Mouse (Mus musculus): ENCODE measurements at regions not wholly inside any gene's neighbourhood (a gene's known extent, or its start where the extent isn't known, plus 50 kb on each side); places are given as distances from the start of the nearest gene placed in this dataset.

- no peaks in the 10 kb centered on the region for H3K4me1 ChIP-seq (replicated peaks)
- H3K36me3 ChIP-seq (replicated peaks) = no peaks in the 10 kb centered on the region
- no peak overlapping the region for H3K9ac ChIP-seq
- no peak overlapping the region for H3K4me3 ChIP-seq (replicated peaks)
- no peak overlapping the region for H3K27ac ChIP-seq (replicated peaks)
- no peak overlapping the region for H3K4me2 ChIP-seq
- no peak for ATAC-seq (ENCODE audit: insufficient read depth)
- H3K9me3 ChIP-seq (replicated peaks) = no peaks in the 10 kb centered on the region
- no peaks in the 10 kb centered on the region; the same call in none of the 2 replicates for H3K27me3 ChIP-seq
- WGBS (ENCODE audit: insufficient replicate concordance) = 27% methylated on average over 9 of the region's 9 CpGs
These were observed 57.9 kb upstream of the Rapgef5 start for GRCm38 (mm10) chr12:117458132-117459070.

GRCm38 (mm10) chr12:117459541-117459940 lies 56.7 kb upstream of the Rapgef5 start:
- ATAC-seq (ENCODE audit: insufficient read depth) = no peak
- Histone ChIP-seq H3K9me3 (replicated peaks) (no peaks in the 10 kb centered on the region), H3K36me3 (replicated peaks) (no peaks in the 10 kb centered on the region), H3K27ac (replicated peaks) (no peak overlapping the region), H3K4me3 (replicated peaks) (no peak overlapping the region), H3K27me3 (no peaks in the 10 kb centered on the region; the same call in none of the 2 replicates), H3K4me1 (replicated peaks) (no peaks in the 10 kb centered on the region), H3K9ac (no peak overlapping the region), H3K4me2 (no peak overlapping the region)
- 52% methylated on average over 4 of the region's 4 CpGs for WGBS (ENCODE audit: insufficient replicate concordance)

GRCm38 (mm10) chr12:117465206-117465605 lies 51.1 kb upstream of the Rapgef5 start:
- H3K9ac ChIP-seq = no peak overlapping the region
- 64% methylated on average over 3 of the region's 3 CpGs for WGBS (ENCODE audit: insufficient replicate concordance)
- no peaks in the 10 kb centered on the region for H3K4me1 ChIP-seq (replicated peaks)
- H3K27me3 ChIP-seq = no peaks in the 10 kb centered on the region; the same call in none of the 2 replicates
- no peak overlapping the region for H3K27ac ChIP-seq (replicated peaks)
- H3K9me3 ChIP-seq (replicated peaks) = no peaks in the 10 kb centered on the region
- H3K4me2 ChIP-seq = no peak overlapping the region
- ATAC-seq (ENCODE audit: insufficient read depth) = no peak
- H3K4me3 ChIP-seq (replicated peaks) = no peak overlapping the region
- H3K36me3 ChIP-seq (replicated peaks) = no peaks in the 10 kb centered on the region

- no peaks in the 10 kb centered on the region for H3K36me3 ChIP-seq (replicated peaks)
- no peaks in the 10 kb centered on the region; the same call in 1 of the 2 replicates for H3K27me3 ChIP-seq
- H3K9me3 ChIP-seq (replicated peaks) = no peaks in the 10 kb centered on the region
- H3K27ac ChIP-seq (replicated peaks) = no peak overlapping the region
- H3K4me1 ChIP-seq (replicated peaks) = no peaks in the 10 kb centered on the region
- no peak overlapping the region for H3K4me3 ChIP-seq (replicated peaks)
- no peak overlapping the region for H3K4me2 ChIP-seq
- ATAC-seq (ENCODE audit: insufficient read depth) = no peak
- no peak overlapping the region for H3K9ac ChIP-seq
- WGBS (ENCODE audit: insufficient replicate concordance) = 36% methylated on average over 7 of the region's 7 CpGs
These were observed 50.3 kb upstream of the Rapgef5 start for GRCm38 (mm10) chr12:117465998-117466397.
